Mouse (Mus musculus) limb, embryonic 14.5 days (tissue): ENCODE measurements at regions not wholly inside any gene's neighbourhood (a gene's known extent, or its start where the extent isn't known, plus 50 kb on each side); places are given as distances from the start of the nearest gene placed in this dataset.
A peak's percentile ranks its signal among the peaks of the same experiment; 100 is the strongest.

Experiments used
- ATAC-seq: fragments of 200-750 bp; cut with Nextera tagmentation; 2 replicates; pipeline ENCODE4 v1.8.0; 2017; ENCODE audit warnings: low read depth, moderate number of reproducible peaks, moderate TSS enrichment; ENCODE audit not compliant: low FRiP score
- DNase-seq: peaks from one replicate; pipeline ENCODE4 v3.0.0-alpha.2; 2015; ENCODE audit warnings: low spot score
- H3K27ac ChIP-seq: fragments of 300-500 bp; sonication (generic); replicated peaks from 2 replicates; pipeline ENCODE4 v1.5.1; 2014; ENCODE audit warnings: low read depth, mild to moderate bottlenecking, low read length, moderate library complexity, mixed read lengths
- H3K27me3 ChIP-seq: fragments of 300-500 bp; sonication (generic); 2 replicates; pipeline ENCODE4 v1.6.1; 2014; ENCODE audit warnings: low read length, mixed read lengths; ENCODE audit not compliant: control insufficient read depth, insufficient read depth
- H3K36me3 ChIP-seq: fragments of 300-500 bp; sonication (generic); 2 replicates; pipeline ENCODE4 v1.6.1; 2014; ENCODE audit warnings: mild to moderate bottlenecking, low read length, moderate library complexity, mixed read lengths; ENCODE audit not compliant: control insufficient read depth, insufficient read depth
- H3K4me1 ChIP-seq: fragments of 300-500 bp; sonication (generic); 2 replicates; pipeline ENCODE4 v1.6.1; 2014; ENCODE audit warnings: antibody characterized with exemption, low read length, mixed read lengths; ENCODE audit not compliant: control insufficient read depth, insufficient read depth
- H3K4me2 ChIP-seq: fragments of 300-500 bp; sonication (generic); replicated peaks from 2 replicates; pipeline ENCODE4 v1.6.1; 2014; ENCODE audit warnings: low read depth, mild to moderate bottlenecking, low read length, moderate library complexity; ENCODE audit not compliant: severe bottlenecking
- H3K4me3 ChIP-seq: fragments of 300-500 bp; sonication (generic); replicated peaks from 2 replicates; pipeline ENCODE4 v1.5.1; 2014; ENCODE audit warnings: low read length
- H3K9ac ChIP-seq: fragments of 300-500 bp; sonication (generic); 2 replicates; pipeline ENCODE4 v1.6.1; 2014; ENCODE audit warnings: mild to moderate bottlenecking, low read depth, low read length, moderate library complexity; ENCODE audit not compliant: severe bottlenecking
- H3K9me3 ChIP-seq: fragments of 300-500 bp; sonication (generic); 2 replicates; pipeline ENCODE4 v1.6.1; 2016; ENCODE audit warnings: low read length; ENCODE audit not compliant: control insufficient read depth
- POLR2A ChIP-seq: fragments of 200-500 bp; IDR thresholded peaks from 2 replicates; pipeline ENCODE4 v1.8.0; 2012; ENCODE audit warnings: inconsistent platforms, mild to moderate bottlenecking, moderate library complexity, borderline replicate concordance; ENCODE audit not compliant: insufficient read depth, insufficient read length; ENCODE audit errors: extremely low read depth
- WGBS: fragments of 180-500 bp; shearing (Covaris S2); extraction: QIAGEN DNeasy Blood & Tissue Kit; methylation state at CpG from one replicate; pipeline ENCODE4 v1.1.7; 2014; 5-methylcytosine and 5-hydroxymethylcytosine counted together

- no peak for TF ChIP-seq POLR2A
- Histone ChIP-seq H3K4me1 (no peaks in the 10 kb centered on the region), H3K36me3 (no peaks in the 10 kb centered on the region), H3K4me3 (no peak overlapping the region), H3K9me3 (no peaks in the 10 kb centered on the region), H3K4me2 (no peak overlapping the region), H3K27me3 (no peaks in the 10 kb centered on the region), H3K9ac (no peak overlapping the region), H3K27ac (no peak overlapping the region)
- DNase-seq: no peak
- no peak for ATAC-seq
These were observed 458.7 kb downstream of the Tmem135 start for GRCm38 (mm10) chr7:88945338-88945737.

- Histone ChIP-seq H3K27me3 (no peaks in the 10 kb centered on the region), H3K27ac (no peak overlapping the region), H3K4me1 (no peaks in the 10 kb centered on the region), H3K9me3 (no peaks in the 10 kb centered on the region), H3K4me2 (no peak overlapping the region), H3K4me3 (no peak overlapping the region), H3K9ac (no peak overlapping the region), H3K36me3 (no peaks in the 10 kb centered on the region)
- ATAC-seq: no peak
- no peak for DNase-seq
- WGBS: 48% methylated on average over 2 of the region's 2 CpGs
- TF ChIP-seq POLR2A: no peak
These were observed 459.1 kb downstream of the Tmem135 start for GRCm38 (mm10) chr7:88944936-88945335.

GRCm38 (mm10) chr7:88941246-88941910, 462.6 kb downstream of the Tmem135 start:
- Histone ChIP-seq H3K4me2 (no peak overlapping the region), H3K36me3 (no peaks in the 10 kb centered on the region), H3K9ac (no peak overlapping the region), H3K27me3 (no peaks in the 10 kb centered on the region), H3K9me3 (no peaks in the 10 kb centered on the region), H3K4me3 (no peak overlapping the region), H3K4me1 (no peaks in the 10 kb centered on the region), H3K27ac (no peak overlapping the region)
- 76% methylated on average over 9 of the region's 9 CpGs for WGBS
- ATAC-seq (no peak), DNase-seq (peak; percentile 35)
- no peak for TF ChIP-seq POLR2A

- no peak overlapping the region for H3K9ac ChIP-seq
- WGBS: 91% methylated on average over 2 of the region's 2 CpGs
- ATAC-seq (no peak), DNase-seq (no peak)
- H3K9me3 ChIP-seq: no peaks in the 10 kb centered on the region
- H3K27me3 ChIP-seq: no peaks in the 10 kb centered on the region
- no peaks in the 10 kb centered on the region for H3K36me3 ChIP-seq
- H3K4me2 ChIP-seq: no peak overlapping the region
- H3K4me1 ChIP-seq: no peaks in the 10 kb centered on the region
- no peak overlapping the region for H3K27ac ChIP-seq
- TF ChIP-seq POLR2A: no peak
- no peak overlapping the region for H3K4me3 ChIP-seq
These were observed 463.8 kb downstream of the Tmem135 start for GRCm38 (mm10) chr7:88940196-88940595.

GRCm38 (mm10) chr7:88928245-88928795, 475.7 kb downstream of the Tmem135 start:
- no peaks in the 10 kb centered on the region for H3K27me3 ChIP-seq
- no peaks in the 10 kb centered on the region for H3K9me3 ChIP-seq
- H3K27ac ChIP-seq: no peak overlapping the region
- H3K9ac ChIP-seq: no peak overlapping the region
- TF ChIP-seq POLR2A: no peak
- ATAC-seq (no peak), DNase-seq (no peak)
- WGBS: 88% methylated on average over 6 of the region's 6 CpGs
- H3K4me2 ChIP-seq: no peak overlapping the region
- H3K4me1 ChIP-seq: no peaks in the 10 kb centered on the region
- H3K4me3 ChIP-seq: no peak overlapping the region
- H3K36me3 ChIP-seq: no peaks in the 10 kb centered on the region
